Mouse (Mus musculus): Measurements from ENCODE around the gene Pld2.
"Not testable (repeated sequence)": the region's sequence is repeated elsewhere in the genome, so short reads cannot be mapped to it uniquely, and the experiment has no call there.

Pld2 gene

DNA sequence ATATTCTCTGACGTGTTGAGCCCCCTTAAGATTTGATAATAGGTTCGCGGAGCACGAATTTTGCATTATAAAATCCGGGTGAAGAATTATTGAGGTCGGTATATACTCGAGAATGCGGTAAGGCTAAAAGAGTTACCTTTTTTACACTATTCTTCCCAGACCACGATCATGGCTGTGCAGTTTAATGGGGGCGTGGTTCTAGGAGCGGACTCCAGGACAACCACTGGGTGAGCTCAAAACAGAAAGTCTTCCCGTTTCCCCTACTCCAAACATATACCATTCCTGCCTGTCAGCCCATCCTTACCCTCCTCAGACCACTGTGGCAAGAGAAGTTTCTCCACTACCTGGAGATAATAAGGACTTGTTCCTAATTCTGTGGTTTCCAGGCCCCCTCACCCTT, 14.1 kb upstream of the Pld2 start:
- DNase-seq (ENCODE audit: low spot score), result no peak

DNA sequence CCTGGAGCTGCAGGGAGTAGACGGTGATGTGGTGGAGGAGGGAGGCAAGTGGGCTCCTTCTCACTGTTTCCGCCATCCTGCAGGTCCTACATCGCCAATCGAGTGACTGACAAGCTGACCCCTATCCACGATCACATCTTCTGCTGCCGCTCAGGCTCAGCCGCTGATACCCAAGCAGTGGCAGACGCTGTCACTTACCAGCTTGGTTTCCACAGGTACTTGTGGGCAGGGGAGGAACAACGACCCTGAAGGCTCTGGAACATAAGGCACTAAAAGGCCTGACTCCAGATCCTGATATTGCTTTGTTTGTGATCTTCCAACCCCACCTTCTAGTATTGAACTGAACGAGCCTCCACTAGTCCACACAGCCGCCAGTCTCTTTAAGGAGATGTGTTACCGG, 13.7 kb upstream of the Pld2 start:
- no peak for DNase-seq (ENCODE audit: low spot score)

DNA sequence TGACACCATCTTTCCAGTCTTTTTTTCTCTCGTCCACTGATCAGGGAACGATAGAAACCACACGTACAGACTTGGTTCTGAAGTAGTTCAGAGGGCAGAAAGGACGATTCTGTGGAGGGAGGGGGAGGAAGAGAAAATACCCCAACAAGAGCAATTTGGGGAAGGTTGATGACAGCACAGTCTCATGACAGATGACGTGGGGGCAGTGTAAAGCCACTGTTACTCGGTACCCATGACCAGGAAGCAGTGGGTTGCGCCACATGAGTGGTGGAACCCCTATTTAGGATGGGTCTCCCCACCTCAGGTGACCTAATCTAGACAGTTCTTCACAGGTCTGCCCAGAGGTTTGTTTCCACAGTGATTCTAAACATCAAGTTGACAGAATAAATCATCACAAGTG, 11.3 kb upstream of the Pld2 start:
- DNase-seq (ENCODE audit: low spot score), result no peak

DNA sequence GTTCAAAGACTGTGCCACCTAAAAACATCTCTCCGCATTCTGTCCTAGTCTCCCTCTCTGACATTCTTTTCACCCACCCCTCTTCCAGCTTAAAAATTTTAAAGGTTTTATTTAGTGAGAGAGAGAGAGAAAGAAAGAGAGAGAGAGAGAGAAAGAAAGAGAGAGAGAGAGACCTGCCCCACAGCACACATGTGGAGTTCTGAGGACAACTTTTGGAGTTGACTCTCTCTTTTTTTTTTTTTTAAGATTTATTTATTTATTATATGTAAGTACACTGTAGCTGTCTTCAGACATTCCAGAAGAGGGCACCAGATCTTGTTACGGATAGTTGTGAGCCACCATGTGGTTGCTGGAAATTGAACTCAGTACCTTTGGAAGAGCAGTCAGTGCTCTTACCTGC, 8.8 kb upstream of the Pld2 start:
- not testable (repeated sequence) for DNase-seq (ENCODE audit: low spot score)

DNA sequence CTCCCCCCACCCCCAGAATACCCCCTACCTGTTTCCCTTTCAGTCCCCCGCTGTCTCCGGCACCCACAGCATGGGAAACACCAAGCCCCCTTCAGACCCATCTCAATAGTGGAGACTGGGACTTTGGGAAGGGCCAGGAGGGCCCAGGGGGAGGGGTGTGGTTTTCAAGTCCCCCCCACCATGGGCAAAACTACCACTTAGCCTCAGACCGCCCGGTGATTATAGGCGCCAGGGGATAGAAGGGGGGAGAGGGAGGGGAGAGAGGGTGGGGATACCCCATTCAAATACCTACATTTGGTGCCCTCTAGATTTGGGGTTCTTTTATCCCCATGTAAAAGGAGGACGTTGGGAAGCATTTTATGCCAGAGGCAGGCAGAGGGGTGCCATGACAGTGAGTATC, 7.0 kb upstream of the Pld2 start, which contains the start of gene Gm40193:
TSS of gene Gm40193 (minus strand) at position 101 of the 400 bp plus-strand sequence.
- DNase-seq (ENCODE audit: low spot score), result no peak

GRCm38 (mm10) chr11:70539423-70539822, 441 bp upstream of the Pld2 start:
- DNase-seq (ENCODE audit: low spot score), result no peak

DNA sequence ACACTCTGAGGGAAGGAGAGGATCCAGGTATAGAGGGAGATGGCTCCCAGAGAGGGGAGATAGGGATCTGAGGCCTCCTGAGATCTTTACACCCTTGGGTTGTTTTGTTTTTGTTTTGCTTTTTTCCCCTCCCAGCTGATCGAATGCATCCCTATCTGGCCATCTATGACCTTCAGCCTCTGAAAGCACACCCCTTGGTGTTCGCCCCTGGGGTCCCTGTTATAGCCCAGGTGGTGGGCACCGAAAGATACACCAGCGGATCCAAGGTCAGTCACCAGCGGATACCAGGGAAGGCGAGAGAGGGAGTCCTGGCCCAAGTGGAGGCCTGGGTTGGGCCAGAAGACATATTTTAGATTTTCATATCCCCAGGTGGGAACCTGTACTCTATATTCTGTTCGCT, 1.1 kb downstream of the Pld2 start:
- no peak for DNase-seq (ENCODE audit: low spot score)

DNA sequence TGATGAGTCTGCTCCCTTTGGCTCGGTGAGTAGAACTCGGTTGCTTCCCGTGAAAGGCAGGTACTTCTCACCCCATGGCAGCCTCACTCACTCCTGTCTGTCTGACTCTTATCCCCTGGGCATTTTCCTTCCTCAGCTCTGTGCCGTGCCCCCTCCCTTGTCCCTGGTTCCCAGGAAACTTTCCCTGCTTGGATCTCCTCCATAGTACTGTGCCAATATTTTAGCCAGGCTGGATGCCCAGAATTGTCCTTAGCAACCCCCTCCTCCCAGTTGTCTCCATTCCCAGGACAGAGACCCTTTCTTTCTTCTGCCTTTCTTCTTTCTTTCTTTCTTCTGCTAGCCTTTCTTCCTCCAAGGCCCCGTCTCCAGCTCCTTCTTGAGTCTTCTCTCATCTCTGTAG, 1.6 kb downstream of the Pld2 start:
- DNase-seq (ENCODE audit: low spot score), result no peak

DNA sequence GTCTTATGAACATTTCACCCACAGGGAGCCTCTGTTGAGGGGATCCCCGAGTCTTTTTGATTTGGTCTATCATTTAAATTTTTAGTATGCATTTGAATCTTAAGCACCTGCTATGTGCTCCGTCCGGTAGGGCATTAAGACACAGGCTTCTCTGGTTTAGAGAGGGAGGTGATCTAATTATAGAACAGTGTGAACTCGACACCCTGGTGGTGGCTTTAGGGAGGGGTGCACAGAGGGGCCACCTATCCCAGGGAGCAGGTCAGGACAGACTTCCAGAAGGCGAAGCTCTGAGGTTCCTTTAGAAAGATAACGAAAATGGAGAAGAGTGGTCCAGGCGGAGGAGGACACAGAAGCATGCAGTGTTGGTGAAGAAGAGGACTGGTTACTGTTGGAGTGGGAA, 4.6 kb downstream of the Pld2 start:
- no peak for DNase-seq (ENCODE audit: low spot score)

GRCm38 (mm10) chr11:70551526-70551925, 11.7 kb downstream of the Pld2 start:
- no peak for DNase-seq (ENCODE audit: low spot score)

DNA sequence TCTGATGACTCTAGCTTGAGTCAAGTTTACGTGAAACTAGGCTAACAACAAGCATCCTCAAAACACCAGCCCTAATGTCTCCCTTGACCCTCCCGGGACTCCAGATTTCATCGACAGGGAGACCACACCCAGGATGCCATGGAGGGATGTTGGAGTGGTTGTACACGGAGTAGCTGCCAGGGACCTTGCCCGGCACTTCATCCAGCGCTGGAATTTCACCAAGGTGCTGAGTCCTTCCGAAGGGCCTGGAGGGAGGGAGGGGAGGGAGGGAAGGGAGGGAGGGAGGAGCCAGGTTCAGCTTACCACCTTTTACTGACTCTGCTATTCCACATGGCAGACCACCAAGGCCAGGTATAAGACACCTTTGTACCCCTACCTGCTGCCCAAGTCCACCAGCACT, 14.1 kb downstream of the Pld2 start:
- no peak for DNase-seq (ENCODE audit: low spot score)

DNA sequence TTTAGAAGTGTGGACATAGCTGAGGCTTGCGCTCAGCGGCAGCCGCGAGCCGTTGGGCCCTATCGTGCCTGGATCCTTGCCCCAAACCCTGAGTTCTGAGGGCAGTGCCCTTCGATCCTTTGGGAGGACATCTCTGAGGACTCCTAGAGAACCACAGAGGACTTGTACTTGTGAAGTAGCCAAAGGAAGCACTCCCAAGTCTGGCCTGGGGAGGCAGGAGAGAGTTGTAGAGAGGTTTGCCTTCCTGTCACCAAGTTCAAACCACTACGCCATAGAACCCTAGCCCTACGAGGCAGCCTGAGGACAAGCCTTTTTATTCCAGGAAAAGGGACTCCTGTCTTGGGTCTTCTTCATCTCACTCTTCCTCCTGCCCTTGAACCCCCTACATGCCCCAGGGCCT, 17.7 kb downstream of the Pld2 start:
- DNase-seq (ENCODE audit: low spot score), result no peak

GRCm38 (mm10) chr11:70561937-70562286, 22.0 kb downstream of the Pld2 start:
- DNase-seq (ENCODE audit: low spot score), result no peak

DNA sequence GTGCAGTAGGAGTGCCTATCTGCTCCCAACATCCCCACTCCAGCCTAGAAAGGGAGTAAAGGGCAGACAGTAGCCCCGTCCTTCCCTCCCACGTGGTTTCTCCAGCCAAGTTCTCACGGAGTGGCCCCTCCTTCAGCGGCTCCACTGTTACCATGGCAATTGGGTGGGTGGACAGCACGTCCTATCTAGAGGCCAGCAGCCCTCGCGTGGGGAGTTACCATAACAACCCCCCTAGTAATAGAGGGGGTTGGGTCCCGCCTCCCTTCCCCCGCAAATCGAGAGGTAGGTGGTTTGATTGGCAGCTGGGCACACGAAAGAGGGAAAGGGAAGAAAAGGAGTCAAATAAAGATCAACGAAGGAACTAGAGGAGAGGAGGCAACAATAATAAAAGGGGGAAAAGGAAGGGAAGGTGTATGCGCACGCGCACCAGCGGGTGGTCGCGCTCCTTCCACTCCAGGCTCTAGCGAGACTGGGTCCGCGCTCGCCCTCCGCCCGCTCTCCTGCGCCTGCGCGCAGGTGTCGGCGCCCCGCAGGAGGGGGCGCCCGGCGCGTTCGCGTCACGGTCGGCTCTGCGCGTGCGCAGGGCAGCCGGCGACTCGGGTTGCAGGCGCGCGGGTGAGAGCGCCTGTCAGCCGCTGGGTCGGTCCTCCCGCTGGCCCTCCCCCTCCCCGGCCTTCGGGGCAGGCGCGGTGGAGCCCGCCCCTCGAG, 22.6 kb downstream of the Pld2 start, which contains the start of gene Mink1:
TSS of gene Mink1 (plus strand) at position 595 of the 708 bp plus-strand sequence.
- DNase-seq (ENCODE audit: low spot score), result peak; percentile 89

- no peak for DNase-seq (ENCODE audit: low spot score)
These were observed 23.2 kb downstream of the Pld2 start for GRCm38 (mm10) chr11:70562995-70563469.

- DNase-seq (ENCODE audit: low spot score), result no peak
These were observed 23.8 kb downstream of the Pld2 start for GRCm38 (mm10) chr11:70563470-70564275.

- no peak for DNase-seq (ENCODE audit: low spot score)
These were observed 24.5 kb downstream of the Pld2 start for GRCm38 (mm10) chr11:70564276-70564873.

- no peak for DNase-seq (ENCODE audit: low spot score)
These were observed 26.7 kb downstream of the Pld2 start for GRCm38 (mm10) chr11:70566586-70566985.

- not testable (repeated sequence) for DNase-seq (ENCODE audit: low spot score)
These were observed 30.8 kb downstream of the Pld2 start for GRCm38 (mm10) chr11:70570614-70571013.

DNA sequence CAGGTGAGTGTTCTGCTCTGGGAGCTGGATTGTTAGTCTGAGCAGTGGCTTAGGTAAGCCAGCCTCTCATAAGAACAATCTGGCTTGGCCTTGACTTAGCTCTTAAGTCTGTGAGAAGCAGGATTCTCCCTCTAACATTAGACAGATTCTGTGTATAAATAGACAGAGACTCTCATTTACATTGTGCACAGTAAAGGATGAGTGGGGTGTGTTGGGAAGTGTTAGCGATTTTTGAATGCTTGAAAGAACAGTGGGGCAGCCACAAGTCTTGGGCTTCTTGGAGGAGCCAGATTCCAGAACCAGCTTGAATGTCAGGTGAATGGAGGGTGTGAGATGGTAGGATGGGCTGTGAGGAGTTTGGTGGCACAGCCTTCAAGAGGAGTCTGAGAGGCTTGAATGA, 31.8 kb downstream of the Pld2 start:
- no peak for DNase-seq (ENCODE audit: low spot score)

DNA sequence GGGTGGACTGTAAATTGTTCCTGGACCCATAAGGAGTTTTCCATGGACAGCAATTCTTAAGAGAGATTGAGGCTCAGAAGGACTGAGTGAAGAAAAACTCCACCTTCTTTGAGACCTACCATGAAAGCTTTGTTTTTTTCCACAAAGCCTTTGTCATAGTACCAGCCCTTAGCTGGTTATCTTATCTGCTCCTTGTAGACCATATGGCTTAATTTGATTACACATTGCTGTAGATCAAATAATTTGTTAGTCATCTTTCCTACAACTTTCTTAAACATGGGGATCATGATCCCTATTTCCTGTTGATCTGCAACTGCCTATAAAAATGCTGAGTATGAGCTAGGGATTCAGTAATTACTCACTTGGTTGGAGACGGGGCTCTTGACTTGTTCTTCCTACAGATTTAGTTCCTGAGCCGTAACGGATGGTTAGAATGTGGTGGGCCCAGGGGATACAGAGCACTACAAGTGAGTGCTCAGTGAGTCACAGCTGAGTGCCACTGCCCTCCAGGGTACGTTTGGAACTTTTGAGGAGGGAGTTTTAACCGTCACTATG, 32.6 kb downstream of the Pld2 start:
- DNase-seq (ENCODE audit: low spot score), result no peak

GRCm38 (mm10) chr11:70573872-70574271, 34.0 kb downstream of the Pld2 start:
- no peak for DNase-seq (ENCODE audit: low spot score)

DNA sequence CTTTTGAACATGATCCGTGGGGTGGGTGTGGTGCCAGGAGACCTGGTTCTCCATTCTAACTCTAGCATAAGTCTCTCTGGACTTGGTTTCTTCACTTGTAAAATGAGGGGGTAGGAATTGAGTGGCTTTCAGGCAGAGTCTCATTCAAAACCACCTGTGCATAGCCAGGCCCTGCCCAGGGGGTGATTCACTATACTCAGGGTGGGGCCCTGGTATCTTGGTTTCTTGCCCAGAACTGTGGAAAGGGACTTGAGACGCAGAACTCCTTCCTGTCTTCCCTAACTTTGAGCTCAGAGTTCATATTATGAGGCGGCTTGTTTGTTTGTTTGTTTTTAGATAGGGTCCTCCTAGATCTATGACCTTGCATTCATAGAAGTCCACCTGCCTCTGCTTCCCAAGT, 37.3 kb downstream of the Pld2 start:
- DNase-seq (ENCODE audit: low spot score), result no peak
